In genomic region chr8:11549706-11550105, GRCm38 (mm10) we compare ENCODE assay signal across 9 mouse cellular contexts. TPM values are rescaled to one million over a fixed set of nuclear protein-coding genes. Genes with fewer than 3 reads are reported as not detected.
A peak's percentile ranks its signal among the peaks of the same experiment; 100 is the strongest.
DNase-seq lines count a peak whose midpoint lies in the region; ATAC-seq and TF ChIP-seq lines count a peak whose summit lies in the region.
"Had no signal": no experiment of that assay in that cellular context is flagged by ENCODE, and none has a peak within 500 bp of the region (broad histone marks: within the 10 kb centered on the region; RNA-seq: fewer than 3 reads in every experiment).

No protein-coding gene starts in this region.

- no peaks in the 10 kb centered on the region for H3K9me3 ChIP-seq in heart, embryonic 11.5 days (replicated peaks; ENCODE audit: control insufficient read depth, low read length)

- no peak overlapping the region for H3K9ac ChIP-seq in heart, embryonic 11.5 days (ENCODE audit: low read depth, low read length)

- peak overlapping the region; percentile 34 for H3K4me3 ChIP-seq in cortical plate, adult 2 months (ENCODE audit: insufficient read depth, low read length)
- peak overlapping the region; percentile 77 for H3K4me3 ChIP-seq in heart, embryonic 11.5 days (ENCODE audit: low read depth, low read length)

- peaks cover 4% of the 10 kb centered on the region; the same call in 1 of the 2 replicates for H3K36me3 ChIP-seq in heart, embryonic 11.5 days (ENCODE audit: control insufficient read depth, insufficient read depth, low read length)

- peak; percentile 37; the same call in 1 of the 2 replicates for TF ChIP-seq CTCF in cortical plate, adult 2 months (IDR thresholded peaks at IDR 0.05; ENCODE audit: extremely low read depth, insufficient read depth, low read length)

- WGBS in heart, embryonic 11.5 days (ENCODE audit: insufficient replicate concordance): 17% methylated on average over 7 of the region's 7 CpGs

- no peak overlapping the region for H3K27ac ChIP-seq in cortical plate, adult 2 months (ENCODE audit: insufficient read depth, low read length)
- H3K27ac ChIP-seq in heart, embryonic 11.5 days (ENCODE audit: low read depth, low read length): no peak overlapping the region

- DNase-seq in adrenal gland, adult (ENCODE audit: inconsistent age in 2 of 2, low spot score in 1 of 2): peak; percentile 59 to 87
- no peak for DNase-seq in adrenal gland, adult 8-10 months
- DNase-seq in MEL-GATA-1-ER (ENCODE audit: extremely low read depth, low read depth): peak; percentile 73
- peak; percentile 64 for DNase-seq in kidney, postnatal 10 days
- peak; percentile 79 for DNase-seq in lung, postnatal 36 days
- peak; percentile 29 to 57 for DNase-seq in spleen, adult 18-20 months

- no peak for TF ChIP-seq POLR2A in cortical plate, adult 2 months (IDR thresholded peaks at IDR 0.05; ENCODE audit: extremely low read depth, insufficient read depth, low read length)

- no peaks in the 10 kb centered on the region for H3K27me3 ChIP-seq in heart, embryonic 11.5 days (ENCODE audit: control insufficient read depth, insufficient read depth, low read length)
- H3K27me3 ChIP-seq: Patski had no signal

- ATAC-seq in heart, embryonic 11.5 days (replicated peaks; ENCODE audit: insufficient number of reproducible peaks, low FRiP score, low TSS enrichment): no peak

- peaks cover 2% of the 10 kb centered on the region; the same call in 1 of the 2 replicates for H3K4me1 ChIP-seq in cortical plate, adult 2 months (ENCODE audit: control insufficient read depth, insufficient read depth, low read length)
- peaks cover 11% of the 10 kb centered on the region for H3K4me1 ChIP-seq in heart, embryonic 11.5 days (ENCODE audit: control insufficient read depth, insufficient read depth, low read length)

- H3K4me2 ChIP-seq in heart, embryonic 11.5 days: peak overlapping the region; percentile 82

RNA-seq across cellular contexts. Expression of gene Cars2, which starts 0.9 kb away (rescaled TPM):
- 10 to 100 TPM; 35.8 to 54.6 (median 38.9) TPM for total RNA-seq in adrenal gland, adult 8-10 months (2022)
- 25.9 and 27.4 TPM in 2 replicates for polyA plus RNA-seq in cortical plate, adult 2 months (2012; rRNA removed)
- polyA plus RNA-seq in heart, embryonic 11.5 days (2014; fragmentation: Nextera tagmentation; extraction: Ambion mirVana): 22.9 and 25.7 TPM in 2 replicates

RNA-seq across cellular contexts. Expression of gene Ing1, which starts 5.7 kb away (rescaled TPM):
- total RNA-seq in adrenal gland, adult 8-10 months (2022): 10 to 100 TPM; 34.0 to 42.5 (median 36.9) TPM
- polyA plus RNA-seq in cortical plate, adult 2 months (2012; rRNA removed): 45.5 and 52.9 TPM in 2 replicates
- 29.3 and 29.8 TPM in 2 replicates for polyA plus RNA-seq in heart, embryonic 11.5 days (2014; fragmentation: Nextera tagmentation; extraction: Ambion mirVana)

RNA-seq across cellular contexts. Expression of gene Naxd, which starts 52.4 kb away (rescaled TPM):
- 10 to 100 TPM; 73.9 to 84.5 (median 77.5) TPM for total RNA-seq in adrenal gland, adult 8-10 months (2022)
- 96.5 and 98.5 TPM in 2 replicates for polyA plus RNA-seq in cortical plate, adult 2 months (2012; rRNA removed)
- 72.0 and 75.8 TPM in 2 replicates for polyA plus RNA-seq in heart, embryonic 11.5 days (2014; fragmentation: Nextera tagmentation; extraction: Ambion mirVana)
